Mouse (Mus musculus): ENCODE results near the gene Ube2c. TPM values are rescaled to one million over a fixed set of nuclear protein-coding genes. Genes with fewer than 3 reads are reported as not detected.

Ube2c gene
- total and polyA plus RNA-seq, 3 experiments: 1.5 to 7.3 (median 4.2) TPM

DNA sequence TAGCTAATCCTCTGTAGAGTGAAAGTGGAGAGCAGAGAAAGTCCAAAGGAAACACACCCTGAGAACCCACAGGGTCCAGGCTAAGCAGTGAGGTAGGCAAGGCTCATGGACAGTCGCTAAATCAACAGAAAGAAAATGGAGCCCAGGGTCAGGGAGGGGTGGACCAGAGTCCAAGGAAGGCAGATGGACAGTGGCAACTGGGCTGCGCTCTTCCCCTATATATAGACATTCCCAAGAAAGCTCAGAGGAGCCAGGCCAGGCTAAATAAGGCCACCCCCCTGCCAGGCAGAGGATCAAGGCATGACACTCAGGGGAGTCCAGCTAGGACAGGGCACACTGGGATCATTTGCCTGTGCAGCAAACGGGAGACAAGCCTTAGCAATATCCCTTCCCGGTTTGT lies 12.2 kb downstream of the Ube2c start:
- no peak overlapping the region for H3K4me3 ChIP-seq
- H3K4me1 ChIP-seq (ENCODE audit: control insufficient read depth, insufficient read depth, low read length): peaks cover 7% of the 10 kb centered on the region
- H3K36me3 ChIP-seq (ENCODE audit: control insufficient read depth, insufficient read depth, low read length): no peaks in the 10 kb centered on the region
- TF ChIP-seq POLR2A (IDR thresholded peaks at IDR 0.05; ENCODE audit: insufficient read depth, low read depth, low read length) (no peak), EP300 (IDR thresholded peaks at IDR 0.05; ENCODE audit: insufficient read depth, low read depth, low read length) (no peak)
- WGBS: 66% methylated on average over 4 of the region's 4 CpGs
- no peak overlapping the region for H3K27ac ChIP-seq
- intact Hi-C loops (cut with DNase I): no loop called here
- no peaks in the 10 kb centered on the region for H3K27me3 ChIP-seq (ENCODE audit: control insufficient read depth, insufficient read depth, low read length)
- DNase-seq: no peak
- no peak overlapping the region for H3K9ac ChIP-seq (ENCODE audit: low read depth, low read length)
- H3K79me2 ChIP-seq (replicated peaks; ENCODE audit: control insufficient read depth, insufficient read depth, low read length): no peaks in the 10 kb centered on the region

DNA sequence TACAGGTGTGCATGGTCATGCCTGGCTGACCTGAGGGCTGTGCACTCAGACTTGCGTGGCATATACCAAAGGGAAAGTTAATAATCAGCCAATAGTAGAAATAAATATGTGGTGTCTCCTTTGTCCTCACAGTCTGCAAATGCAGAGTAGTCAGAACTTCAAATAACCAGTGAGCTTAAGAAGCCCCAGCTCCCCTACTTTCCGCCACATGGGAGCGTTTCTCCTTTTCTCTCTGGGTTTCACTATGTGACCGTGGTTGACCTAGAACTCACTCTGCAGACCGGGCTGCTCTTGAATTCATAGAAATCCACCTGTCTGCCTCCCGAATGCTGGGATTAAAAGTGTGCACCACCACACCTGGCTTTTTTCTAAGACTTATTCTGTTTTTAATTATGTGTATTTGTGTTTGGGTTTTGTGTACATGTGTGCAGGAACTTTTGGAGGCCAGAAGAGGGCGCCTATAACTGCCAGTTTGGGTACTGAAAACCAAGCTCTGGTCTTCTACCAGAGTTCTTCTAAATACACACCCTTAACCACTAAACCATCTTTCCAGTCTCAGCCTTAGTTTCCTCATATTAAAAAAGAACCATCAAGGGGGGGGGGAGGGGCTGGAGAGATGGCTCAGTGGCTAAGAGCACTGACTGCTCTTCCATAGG lies 14.4 kb downstream of the Ube2c start:
- H3K36me3 ChIP-seq (ENCODE audit: control insufficient read depth, insufficient read depth, low read length): peaks cover 3% of the 10 kb centered on the region; the same call in 1 of the 2 replicates
- no peak overlapping the region for H3K4me3 ChIP-seq
- peaks cover 12% of the 10 kb centered on the region for H3K4me1 ChIP-seq (ENCODE audit: control insufficient read depth, insufficient read depth, low read length)
- TF ChIP-seq POLR2A (IDR thresholded peaks at IDR 0.05; ENCODE audit: insufficient read depth, low read depth, low read length) (no peak), EP300 (IDR thresholded peaks at IDR 0.05; ENCODE audit: insufficient read depth, low read depth, low read length) (no peak), CTCF (IDR thresholded peaks at IDR 0.05) (peak; percentile 53)
- intact Hi-C loops (cut with DNase I): no loop called here
- H3K27me3 ChIP-seq (ENCODE audit: control insufficient read depth, insufficient read depth, low read length): no peaks in the 10 kb centered on the region
- WGBS: 80% methylated on average over 7 of the region's 7 CpGs
- no peak overlapping the region for H3K27ac ChIP-seq
- H3K79me2 ChIP-seq (replicated peaks; ENCODE audit: control insufficient read depth, insufficient read depth, low read length): no peaks in the 10 kb centered on the region
- H3K9ac ChIP-seq (ENCODE audit: low read depth, low read length): no peak overlapping the region
- DNase-seq: no peak

DNA sequence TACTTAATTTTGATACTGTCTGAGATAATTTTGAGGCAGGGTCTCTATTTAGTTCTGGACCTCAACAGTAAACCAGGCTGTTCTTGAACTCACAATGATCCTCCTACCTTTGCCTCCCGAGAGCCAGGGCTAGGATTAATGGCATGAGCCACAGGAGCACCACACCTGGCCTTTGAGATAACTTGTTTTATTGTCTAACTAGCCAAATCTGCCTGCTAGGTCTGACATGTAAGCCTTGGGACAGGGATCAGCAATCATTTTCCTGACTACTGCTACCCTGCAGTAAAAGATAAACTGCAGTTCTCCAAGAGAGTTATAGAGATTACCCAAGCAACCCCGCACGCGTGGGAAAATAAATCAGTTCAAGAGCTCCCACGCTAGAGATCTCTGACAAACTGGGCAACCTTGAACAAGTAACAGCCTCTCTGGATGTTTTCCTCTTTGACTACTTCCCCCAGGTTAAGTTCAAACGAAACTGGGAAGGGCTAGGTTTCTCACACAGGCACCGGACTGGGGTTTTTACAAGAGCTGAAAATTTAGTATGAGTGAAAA lies 15.2 kb downstream of the Ube2c start:
- H3K9ac ChIP-seq (ENCODE audit: low read depth, low read length): peak overlapping the region; percentile 97

DNA sequence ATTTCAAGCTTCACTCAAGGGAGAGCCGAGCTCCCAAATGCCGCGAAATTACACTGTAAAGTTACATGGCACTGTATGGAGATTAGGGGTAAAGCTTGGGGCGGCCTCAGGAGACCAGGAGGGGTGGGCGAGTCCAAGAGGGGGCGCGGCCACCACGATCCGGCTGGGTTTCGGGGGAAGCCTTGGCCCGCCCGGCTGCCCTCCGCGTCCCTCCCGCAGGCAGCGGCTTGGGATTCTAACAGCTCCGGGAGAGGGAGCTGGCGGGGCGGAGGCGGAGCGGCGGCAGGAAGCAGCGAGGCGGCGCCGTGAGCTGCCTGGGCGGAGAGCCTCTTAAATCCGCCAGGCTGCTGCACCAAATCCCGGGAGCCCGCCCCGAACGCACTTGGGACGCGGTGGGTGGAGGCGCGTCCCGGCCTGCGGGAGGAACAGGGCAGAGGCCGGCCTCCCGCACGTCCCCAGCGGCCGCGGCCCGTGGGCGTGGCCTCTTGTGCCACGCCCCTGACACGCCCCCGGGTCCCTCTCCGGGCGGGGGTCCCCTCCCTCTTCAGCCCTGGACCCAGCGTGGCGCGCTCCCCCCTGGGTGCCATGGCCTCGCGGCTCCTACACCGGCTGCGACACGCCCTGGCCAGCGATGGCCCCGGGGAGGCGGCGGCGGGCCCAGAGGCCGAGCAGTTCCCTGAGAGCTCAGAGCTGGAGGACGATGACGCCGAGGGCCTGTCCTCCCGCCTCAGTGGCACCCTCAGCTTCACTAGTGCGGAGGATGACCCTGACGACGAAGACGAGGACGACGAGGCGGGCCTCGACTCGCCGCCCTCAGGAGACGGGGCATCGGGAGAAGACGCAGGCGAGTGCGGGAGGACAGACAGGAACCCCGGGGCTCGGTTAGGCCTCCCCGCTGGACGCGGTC lies 16.0 kb downstream of the Ube2c start, which contains the start of gene Snx21:
Gene Snx21, plus strand, starts transcription at position 343 of the 907 bp plus-strand sequence.
- WGBS: under 1% methylated on average over 81 of the region's 89 CpGs
- Histone ChIP-seq H3K4me3 (peak within 1 kb of the TSS; percentile 88), H3K36me3 (ENCODE audit: control insufficient read depth, insufficient read depth, low read length) (peaks cover 3% of the 10 kb centered on the region; the same call in 1 of the 2 replicates), H3K4me1 (ENCODE audit: control insufficient read depth, insufficient read depth, low read length) (peaks cover 12% of the 10 kb centered on the region), H3K9ac (ENCODE audit: low read depth, low read length) (peak within 1 kb of the TSS; percentile 97), H3K27ac (peak within 1 kb of the TSS; percentile 94), H3K79me2 (replicated peaks; ENCODE audit: control insufficient read depth, insufficient read depth, low read length) (no peaks in the 10 kb centered on the region), H3K27me3 (ENCODE audit: control insufficient read depth, insufficient read depth, low read length) (no peaks in the 10 kb centered on the region)
- intact Hi-C loops (cut with DNase I): loop anchor here (5.0 kb wide), 1 partner anchor 38 kb away; the partner anchor contains the start of genes Dnttip1 and Wfdc3
- peak; percentile 74 for TF ChIP-seq POLR2A (IDR thresholded peaks at IDR 0.05; ENCODE audit: insufficient read depth, low read depth, low read length)
- TF ChIP-seq CTCF (IDR thresholded peaks at IDR 0.05): peak; percentile 74
- TF ChIP-seq EP300 (IDR thresholded peaks at IDR 0.05; ENCODE audit: insufficient read depth, low read depth, low read length): peak; percentile 40; the same call in 1 of the 2 replicates
- peak; percentile 94 to 97 for DNase-seq

More for the DNA sequence above, 15.2 kb downstream of the Ube2c start:
- Histone ChIP-seq H3K4me3 (peak overlapping the region; percentile 88), H3K4me1 (ENCODE audit: control insufficient read depth, insufficient read depth, low read length) (peaks cover 12% of the 10 kb centered on the region), H3K27me3 (ENCODE audit: control insufficient read depth, insufficient read depth, low read length) (no peaks in the 10 kb centered on the region), H3K27ac (peak overlapping the region; percentile 94), H3K36me3 (ENCODE audit: control insufficient read depth, insufficient read depth, low read length) (peaks cover 3% of the 10 kb centered on the region; the same call in 1 of the 2 replicates), H3K79me2 (replicated peaks; ENCODE audit: control insufficient read depth, insufficient read depth, low read length) (no peaks in the 10 kb centered on the region)
- DNase-seq: peak in 1 of 2 experiments; percentile 28
- WGBS: 7% methylated on average over 7 of the region's 7 CpGs
- TF ChIP-seq EP300 (IDR thresholded peaks at IDR 0.05; ENCODE audit: insufficient read depth, low read depth, low read length) (no peak), CTCF (IDR thresholded peaks at IDR 0.05) (no peak), POLR2A (IDR thresholded peaks at IDR 0.05; ENCODE audit: insufficient read depth, low read depth, low read length) (no peak)
- intact Hi-C loops (cut with DNase I): loop anchor here (5.0 kb wide), 1 partner anchor 38 kb away; the partner anchor contains the start of genes Dnttip1 and Wfdc3

DNA sequence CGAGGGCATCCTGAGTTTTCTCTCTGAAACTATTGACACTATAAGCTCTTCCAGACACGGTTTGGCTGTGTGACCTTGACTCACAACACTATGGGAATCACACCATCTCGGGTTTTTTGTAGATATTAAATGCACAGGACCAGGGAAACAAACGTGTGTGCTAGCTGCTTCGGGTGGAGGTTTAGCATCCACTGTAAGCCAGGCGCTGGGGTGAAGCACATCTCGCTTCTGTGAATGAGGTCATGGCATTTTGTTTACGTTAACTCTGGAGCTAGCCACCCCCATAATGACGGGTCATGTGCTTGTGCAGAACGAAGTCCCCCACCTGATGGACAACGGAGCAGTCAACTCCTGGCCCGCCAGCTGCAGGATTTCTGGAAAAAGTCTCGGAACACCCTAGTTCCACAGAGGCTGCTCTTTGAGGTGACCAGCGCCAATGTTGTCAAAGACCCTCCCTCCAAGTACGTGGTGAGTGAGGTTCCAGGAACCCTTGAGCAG lies 16.7 kb downstream of the Ube2c start:
- Histone ChIP-seq H3K79me2 (replicated peaks; ENCODE audit: control insufficient read depth, insufficient read depth, low read length) (no peaks in the 10 kb centered on the region), H3K4me3 (peak overlapping the region; percentile 88), H3K9ac (ENCODE audit: low read depth, low read length) (peak overlapping the region; percentile 97), H3K36me3 (ENCODE audit: control insufficient read depth, insufficient read depth, low read length) (peaks cover 3% of the 10 kb centered on the region; the same call in 1 of the 2 replicates), H3K4me1 (ENCODE audit: control insufficient read depth, insufficient read depth, low read length) (peaks cover 12% of the 10 kb centered on the region), H3K27ac (peak overlapping the region; percentile 94), H3K27me3 (ENCODE audit: control insufficient read depth, insufficient read depth, low read length) (no peaks in the 10 kb centered on the region)
- TF ChIP-seq EP300 (IDR thresholded peaks at IDR 0.05; ENCODE audit: insufficient read depth, low read depth, low read length): no peak
- no peak for TF ChIP-seq CTCF (IDR thresholded peaks at IDR 0.05)
- no peak for TF ChIP-seq POLR2A (IDR thresholded peaks at IDR 0.05; ENCODE audit: insufficient read depth, low read depth, low read length)
- 3% methylated on average over 15 of the region's 15 CpGs for WGBS
- no peak for DNase-seq
- intact Hi-C loops (cut with DNase I): loop anchor here (5.0 kb wide), 1 partner anchor 39 kb away; the partner anchor contains the start of genes Dnttip1 and Wfdc3

Data from heart, adult 2 months (tissue).